Mouse (Mus musculus) CH12.LX (cell line): ENCODE results near the gene Arih2. TPM values are rescaled to one million over a fixed set of nuclear protein-coding genes. Genes with fewer than 3 reads are reported as not detected.

Source experiments
- DNase-seq: peaks from one replicate; pipeline ENCODE4 v3.0.0-alpha.2; 2013; ENCODE audit errors: extremely low read depth
- H3K27ac ChIP-seq: 2 replicates; pipeline ENCODE4 v1.5.1; 2012; ENCODE audit warnings: low read depth, mild to moderate bottlenecking, control low read depth, moderate library complexity; ENCODE audit not compliant: insufficient read depth
- H3K27me3 ChIP-seq: replicated peaks from 2 replicates; pipeline ENCODE3; 2012; ENCODE audit warnings: inconsistent platforms
- H3K36me3 ChIP-seq, 2 experiments: replicated peaks in 1 of 2; 2 replicates each; pipeline versions ENCODE3 to v1.6.1; 2012; ENCODE audit warnings: inconsistent platforms in 1 of 2, low read length in 1 of 2, mild to moderate bottlenecking in 1 of 2, mixed read lengths in 1 of 2, moderate library complexity in 1 of 2; ENCODE audit not compliant: control insufficient read depth in 1 of 2, insufficient read depth in 1 of 2
- H3K4me1 ChIP-seq, 2 experiments: 2 replicates each; pipeline ENCODE4 v1.6.1; 2012; ENCODE audit warnings: inconsistent platforms in 1 of 2, moderate library complexity in 1 of 2; ENCODE audit not compliant: insufficient read depth in 2 of 2, control insufficient read depth in 1 of 2
- H3K4me2 ChIP-seq: 2 replicates; pipeline ENCODE4 v1.6.1; 2012; ENCODE audit warnings: low read depth, mild to moderate bottlenecking, control low read depth; ENCODE audit not compliant: poor library complexity, insufficient read depth, severe bottlenecking
- H3K4me3 ChIP-seq, 3 experiments: fragments of 150-350 bp in 1 of 3; sonication (generic) in 1 of 3; replicated peaks in 1 of 3; 2 replicates each; pipeline versions ENCODE3 to v1.5.1; 2011 to 2012; ENCODE audit warnings: low read depth in 2 of 3, low read length in 2 of 3, mild to moderate bottlenecking in 2 of 3, moderate library complexity in 2 of 3, control low read depth in 1 of 3, improper control_type of control experiment in 1 of 3, inconsistent platforms in 1 of 3, mixed read lengths in 1 of 3; ENCODE audit not compliant: poor library complexity in 1 of 3
- H3K79me2 ChIP-seq: replicated peaks from 2 replicates; pipeline ENCODE4 v1.6.1; 2012; ENCODE audit warnings: mild to moderate bottlenecking, moderate library complexity; ENCODE audit not compliant: control insufficient read depth, poor library complexity, insufficient read depth, severe bottlenecking; ENCODE audit errors: extremely low read depth
- H3K9ac ChIP-seq: 2 replicates; pipeline ENCODE4 v1.6.1; 2012; ENCODE audit warnings: low read depth, mild to moderate bottlenecking, control low read depth, moderate library complexity; ENCODE audit not compliant: insufficient read depth
- H3K9me3 ChIP-seq: replicated peaks from 2 replicates; pipeline ENCODE3; 2012; ENCODE audit warnings: low read length, inconsistent platforms, mixed read lengths
- CTCF ChIP-seq, 2 experiments: IDR thresholded peaks in 1 of 2; conservative IDR thresholded peaks in 1 of 2; 2 replicates each; pipeline ENCODE4 v1.5.1; 2011 to 2012; ENCODE audit warnings: low read depth in 2 of 2, low read length in 2 of 2, improper control_type of control experiment in 1 of 2, inconsistent platforms in 1 of 2, mild to moderate bottlenecking in 1 of 2, moderate library complexity in 1 of 2
- E2F4 ChIP-seq: IDR thresholded peaks from 2 replicates; pipeline ENCODE4 v1.6.1; 2011; ENCODE audit warnings: low read depth, low read length, improper control_type of control experiment; ENCODE audit not compliant: insufficient replicate concordance
- ELF1 ChIP-seq: IDR thresholded peaks from 2 replicates; pipeline ENCODE4 v1.6.1; 2014; ENCODE audit warnings: low read depth, mild to moderate bottlenecking, inconsistent platforms, low read length, improper control_type of control experiment
- HCFC1 ChIP-seq: IDR thresholded peaks from 2 replicates; pipeline ENCODE4 v1.6.1; 2012; ENCODE audit warnings: low read depth, mild to moderate bottlenecking, inconsistent platforms, low read length, improper control_type of control experiment
- JUND ChIP-seq: conservative IDR thresholded peaks from 2 replicates; pipeline ENCODE4 v1.6.1; 2011; ENCODE audit warnings: low read depth, low read length, improper control_type of control experiment
- MAFK ChIP-seq: IDR thresholded peaks from 2 replicates; pipeline ENCODE4 v1.6.1; 2011; ENCODE audit warnings: low read length, improper control_type of control experiment; ENCODE audit not compliant: insufficient replicate concordance
- MAX ChIP-seq: IDR thresholded peaks from 2 replicates; pipeline ENCODE4 v1.6.1; 2011; ENCODE audit warnings: low read length, improper control_type of control experiment
- MAZ ChIP-seq: IDR thresholded peaks from 2 replicates; pipeline ENCODE4 v1.6.1; 2012; ENCODE audit warnings: low read depth, mild to moderate bottlenecking, inconsistent platforms, low read length, improper control_type of control experiment, moderate library complexity
- MXI1 ChIP-seq: IDR thresholded peaks from 2 replicates; pipeline ENCODE4 v1.6.1; 2011; ENCODE audit warnings: mild to moderate bottlenecking, low read depth, low read length, improper control_type of control experiment
- MYC ChIP-seq: IDR thresholded peaks from 2 replicates; pipeline ENCODE4 v1.6.1; 2011; ENCODE audit warnings: low read depth, mild to moderate bottlenecking, improper control_type of control experiment, low read length
- NELFE ChIP-seq: IDR thresholded peaks from 2 replicates; pipeline ENCODE4 v1.6.1; 2011; ENCODE audit warnings: low read depth, low read length, improper control_type of control experiment
- NRF1 ChIP-seq: IDR thresholded peaks from 2 replicates; pipeline ENCODE4 v1.6.1; 2014; ENCODE audit warnings: low read depth, mild to moderate bottlenecking, inconsistent platforms, low read length, improper control_type of control experiment, moderate library complexity
- PAX5 ChIP-seq: IDR thresholded peaks from 2 replicates; pipeline ENCODE4 v1.6.1; 2012; ENCODE audit warnings: low read length, inconsistent platforms, mixed read lengths
- POLR2A ChIP-seq: IDR thresholded peaks from 2 replicates; pipeline ENCODE4 v1.6.1; 2011; ENCODE audit warnings: low read depth, mild to moderate bottlenecking, improper control_type of control experiment, low read length
- SMC3 ChIP-seq: IDR thresholded peaks from 2 replicates; pipeline ENCODE4 v1.6.1; 2011; ENCODE audit warnings: low read depth, low read length, improper control_type of control experiment
- TBP ChIP-seq: conservative IDR thresholded peaks from 2 replicates; pipeline ENCODE4 v1.6.1; 2011; ENCODE audit warnings: low read depth, low read length, improper control_type of control experiment
- UBTF ChIP-seq: IDR thresholded peaks from 2 replicates; pipeline ENCODE4 v1.6.1; 2012; ENCODE audit warnings: low read depth, mild to moderate bottlenecking, inconsistent platforms, low read length, improper control_type of control experiment, moderate library complexity
- USF1 ChIP-seq: IDR thresholded peaks from 2 replicates; pipeline ENCODE4 v1.6.1; 2014; ENCODE audit warnings: low read depth, mild to moderate bottlenecking, inconsistent platforms, low read length, improper control_type of control experiment
- USF2 ChIP-seq: conservative IDR thresholded peaks from 2 replicates; pipeline ENCODE4 v1.6.1; 2011; ENCODE audit warnings: low read depth, low read length, improper control_type of control experiment
- ZMIZ1 ChIP-seq: IDR thresholded peaks from 2 replicates; pipeline ENCODE4 v1.6.1; 2012; ENCODE audit warnings: low read depth, mild to moderate bottlenecking, inconsistent platforms, low read length, improper control_type of control experiment
- ZNF384 ChIP-seq: IDR thresholded peaks from 2 replicates; pipeline ENCODE4 v1.6.1; 2012; ENCODE audit warnings: low read depth, low read length, improper control_type of control experiment, inconsistent platforms
- dilution Hi-C: fragments of 300-500 bp; cut with MboI; formaldehyde crosslinking; loops from 2 replicates; pipeline ENCODE4 v1.14.3; 2020; ENCODE audit warnings: low sequenced_read_pairs; ENCODE audit not compliant: extremely low pct_unique_long_range_greater_than_20kb, extremely low pct_ligation_motif_present
- in situ Hi-C: fragments of 300-500 bp; cut with MboI; formaldehyde crosslinking; loops from 3 replicates; pipeline ENCODE4 v1.14.3; 2019; ENCODE audit warnings: low sequenced_read_pairs, low pct_ligation_motif_present, low pct_unique_long_range_greater_than_20kb, mixed read lengths
- polyA plus RNA-seq: library from polyadenylated mRNA; unstranded; fragments of >175 nt; gene quantifications from 2 replicates; pipeline ENCODE4 v1.2.1, GENCODE M21; 2012; ENCODE audit warnings: low read depth; ENCODE audit not compliant: insufficient read length
- total RNA-seq, 2 experiments: library from RNA; depleted of rRNA; stranded (reverse); fragments of 300-350 nt in 1 of 2; fragments of >200 nt in 1 of 2; gene quantifications; 2 replicates each; pipeline ENCODE4 v1.2.3; 2012 to 2014

Gene Arih2
- total and polyA plus RNA-seq, 3 experiments: 29.0 to 35.3 (median 33.5) TPM

DNA sequence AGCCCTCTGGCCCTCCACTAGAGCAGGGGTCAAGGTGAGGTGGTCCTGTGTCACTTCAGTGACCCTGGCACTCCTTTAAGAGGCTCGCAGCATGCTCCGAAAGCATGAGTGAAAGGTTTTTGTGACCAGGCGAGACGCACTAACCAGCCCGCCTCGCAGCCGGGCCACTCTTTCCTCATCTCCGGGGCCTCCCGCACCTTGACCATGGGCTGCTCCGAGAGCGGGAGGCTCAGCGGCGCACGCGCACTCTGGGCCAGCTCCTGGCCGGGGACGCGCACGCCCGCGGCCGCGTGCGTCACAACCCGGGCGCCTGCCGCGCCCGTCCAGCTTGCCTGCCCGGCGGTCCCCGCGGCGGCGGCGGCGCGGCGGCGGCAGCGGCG, 42.6 kb upstream of the Arih2 start:
- Histone ChIP-seq H3K27me3 (no peaks in the 10 kb centered on the region), H3K4me2 (peak overlapping the region; percentile 62), H3K9me3 (no peaks in the 10 kb centered on the region), H3K9ac (peak overlapping the region; percentile 85), H3K27ac (no peak overlapping the region), H3K79me2 (peaks cover 29% of the 10 kb centered on the region), H3K4me1 (peaks cover 0 to 37% of the 10 kb centered on the region in 2 experiments; a peak in 2 of 4 replicates), H3K4me3 (peak overlapping the region; percentile 33 to 90 (median 79)), H3K36me3 (peaks cover 0 to 7% of the 10 kb centered on the region in 2 experiments)
- dilution Hi-C loops: no loop called here
- DNase-seq: peak; percentile 70
- in situ Hi-C loops: no loop called here
- TF ChIP-seq POLR2A: peak; percentile 84
- peak; percentile 4; the same call in 1 of the 2 replicates for TF ChIP-seq ELF1
- TF ChIP-seq CTCF (conservative IDR thresholded peaks at IDR 0.05 in 1 of 2, IDR thresholded peaks at IDR 0.05 in 1 of 2; ENCODE audit: low read depth in 2 of 2, low read length in 2 of 2): no peak
- no peak for TF ChIP-seq MAZ
- no peak for TF ChIP-seq MAFK
- peak; percentile 42; the same call in 1 of the 2 replicates for TF ChIP-seq MXI1
- peak; percentile 36; the same call in 1 of the 2 replicates for TF ChIP-seq MAX
- TF ChIP-seq NELFE: peak; percentile 55; the same call in 1 of the 2 replicates
- TF ChIP-seq ZMIZ1: peak; percentile 51; the same call in 1 of the 2 replicates
- TF ChIP-seq USF2: no peak
- no peak for TF ChIP-seq ZNF384
- no peak for TF ChIP-seq SMC3
- peak; percentile 88 for TF ChIP-seq NRF1
- no peak for TF ChIP-seq USF1
- no peak for TF ChIP-seq JUND

DNA sequence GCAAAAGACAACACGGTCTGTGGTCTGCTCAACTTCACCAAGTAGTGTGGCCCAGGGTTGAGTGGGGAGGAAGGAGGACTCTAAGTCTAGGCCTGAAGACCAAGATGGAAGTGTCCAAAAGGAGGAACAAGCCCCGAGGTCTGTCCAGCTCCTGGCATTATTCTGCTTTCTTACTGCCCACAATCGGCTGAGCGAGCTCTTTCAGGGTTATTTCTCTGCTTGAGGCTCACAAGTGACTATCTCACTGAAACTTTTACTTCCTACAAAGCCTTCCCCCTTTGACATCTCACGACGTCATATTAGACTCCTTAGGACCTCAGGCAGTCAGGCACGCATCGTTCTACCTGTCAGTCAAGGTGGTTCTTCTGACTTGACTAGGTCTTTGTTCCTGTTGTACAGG, 42.2 kb upstream of the Arih2 start:
- Histone ChIP-seq H3K4me2 (peak overlapping the region; percentile 62), H3K27me3 (no peaks in the 10 kb centered on the region), H3K79me2 (peaks cover 25% of the 10 kb centered on the region), H3K9ac (peak overlapping the region; percentile 58), H3K4me1 (peaks cover 0 to 37% of the 10 kb centered on the region in 2 experiments; a peak in 2 of 4 replicates), H3K9me3 (no peaks in the 10 kb centered on the region), H3K36me3 (peaks cover 0 to 6% of the 10 kb centered on the region in 2 experiments)
- dilution Hi-C loops: no loop called here
- no peak for DNase-seq
- TF ChIP-seq UBTF (no peak), PAX5 (no peak), MAZ (no peak), E2F4 (no peak), HCFC1 (no peak), MYC (no peak), TBP (no peak)
- TF ChIP-seq, all 38 proteins: peak for 0
- Histone ChIP-seq H3K27ac (no peak overlapping the region), H3K4me3 (peak overlapping the region; percentile 33 to 90 (median 79))
- in situ Hi-C loops: no loop called here
